In the genomic region with DNA sequence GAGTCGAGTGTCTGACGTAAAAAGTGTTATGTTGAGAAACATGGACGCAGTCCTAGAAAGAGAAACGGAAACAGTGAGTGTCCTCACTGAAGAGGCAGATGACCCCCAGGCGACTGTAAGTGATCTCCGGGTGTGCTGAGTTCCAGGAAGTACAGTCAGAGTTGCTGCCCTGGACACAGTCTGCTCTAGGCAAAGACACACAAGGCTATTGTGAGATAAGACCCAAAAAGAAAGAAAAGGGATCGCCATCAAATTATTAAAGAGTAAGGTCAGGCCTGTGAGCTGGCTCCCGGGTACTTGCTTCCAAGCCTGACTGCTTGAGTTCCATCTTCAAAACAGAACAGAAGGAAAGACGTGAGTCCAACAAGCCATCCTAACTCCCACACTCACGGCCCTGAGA, we compare ENCODE assay signal across 30 mouse cellular contexts. TPM values are rescaled to one million over a fixed set of nuclear protein-coding genes. Genes with fewer than 3 reads are reported as not detected.
"Had no signal": no experiment of that assay in that cellular context is flagged by ENCODE, and none has a peak within 500 bp of the region (broad histone marks: within the 10 kb centered on the region; RNA-seq: fewer than 3 reads in every experiment).

No protein-coding gene starts in this region.

- H3K4me3 ChIP-seq: gastrocnemius, adult 2 months; heart, adult 2 months; heart, embryonic 13.5 days; heart, embryonic 15.5 days; hindbrain, embryonic 10.5 days; hindbrain, embryonic 12.5 days; intestine, embryonic 15.5 days; limb, embryonic 10.5 days; limb, embryonic 12.5 days; liver, embryonic 13.5 days; liver, embryonic 15.5 days had no signal

- H3K4me2 ChIP-seq: heart, embryonic 11.5 days; heart, embryonic 13.5 days; heart, embryonic 15.5 days; hindbrain, embryonic 12.5 days; hindbrain, embryonic 14.5 days; intestine, embryonic 15.5 days; limb, embryonic 12.5 days; liver, embryonic 11.5 days; liver, embryonic 13.5 days; liver, embryonic 15.5 days had no signal

- ATAC-seq: hindbrain, embryonic 16.5 days; inflammation-experienced regulatory T-cells, adult 6 months; intestine, embryonic 15.5 days; intestine, postnatal 0 days had no signal

- H3K4me1 ChIP-seq: heart, embryonic 13.5 days; heart, embryonic 15.5 days; intestine, embryonic 15.5 days; limb, embryonic 10.5 days; limb, embryonic 12.5 days; liver, embryonic 13.5 days; liver, embryonic 15.5 days had no signal

- DNase-seq: gastrocnemius, adult 2 months; gastrocnemius, postnatal 10 days; gastrocnemius, postnatal 25 days; heart, adult 2 months; heart, postnatal 14 days; heart, postnatal 36 days; kidney, adult 18-20 months; kidney, adult 8-10 months; layer of hippocampus, adult 9-11 months; layer of hippocampus, postnatal 36 days; liver; liver, embryonic 13.5 days had no signal

- H3K9ac ChIP-seq: heart, embryonic 13.5 days; heart, embryonic 15.5 days; hindbrain, embryonic 12.5 days; hindbrain, embryonic 14.5 days; intestine, embryonic 15.5 days; limb, embryonic 12.5 days; liver, embryonic 13.5 days; liver, embryonic 15.5 days had no signal

- H3K27me3 ChIP-seq: heart, embryonic 13.5 days; heart, embryonic 15.5 days; hindbrain, embryonic 12.5 days; intestine, embryonic 15.5 days; limb, embryonic 12.5 days; liver, embryonic 13.5 days; liver, embryonic 15.5 days had no signal

- H3K27ac ChIP-seq: gastrocnemius, adult 2 months; heart, adult 2 months; heart, embryonic 13.5 days; heart, embryonic 15.5 days; hindbrain, embryonic 10.5 days; hindbrain, embryonic 12.5 days; hindbrain, embryonic 14.5 days; intestine, embryonic 15.5 days; limb, embryonic 10.5 days; limb, embryonic 12.5 days; liver, embryonic 13.5 days; liver, embryonic 15.5 days had no signal

- H3K36me3 ChIP-seq: liver, embryonic 15.5 days had no signal

- H3K9me3 ChIP-seq: heart, embryonic 15.5 days; intestine, embryonic 15.5 days; liver, embryonic 13.5 days; liver, embryonic 15.5 days had no signal

RNA-seq across cellular contexts. Expression of a gene that starts 35.2 kb away (rescaled TPM):
- total RNA-seq: gastrocnemius, adult 2 months; gastrocnemius, postnatal 25 days; granulocyte monocyte progenitor cell, adult 5-6 weeks; heart, postnatal 14 days; heart, postnatal 36 days; layer of hippocampus, postnatal 14 days had no signal
- polyA plus RNA-seq: heart, adult 2 months; hindbrain, embryonic 10.5 days; hindbrain, embryonic 12.5 days; inflammation-experienced regulatory T-cells, adult 6 months; intestine, postnatal 0 days; kidney, embryonic 14.5 days; large intestine, adult 2 months; limb, embryonic 10.5 days; limb, embryonic 12.5 days; liver, embryonic 11.5 days; liver, embryonic 13.5 days; liver, embryonic 15.5 days had no signal

RNA-seq across cellular contexts. Expression of a gene that starts 37.6 kb away (rescaled TPM):
- polyA plus RNA-seq: inflammation-experienced regulatory T-cells, adult 6 months had no signal
